Mouse (Mus musculus): ENCODE results near the gene Rhpn2. TPM values are rescaled to one million over a fixed set of nuclear protein-coding genes. Genes with fewer than 3 reads are reported as not detected.

Rhpn2 gene
- polyA plus RNA-seq, 1 experiment from 2014 or later, result 3.6 TPM

DNA sequence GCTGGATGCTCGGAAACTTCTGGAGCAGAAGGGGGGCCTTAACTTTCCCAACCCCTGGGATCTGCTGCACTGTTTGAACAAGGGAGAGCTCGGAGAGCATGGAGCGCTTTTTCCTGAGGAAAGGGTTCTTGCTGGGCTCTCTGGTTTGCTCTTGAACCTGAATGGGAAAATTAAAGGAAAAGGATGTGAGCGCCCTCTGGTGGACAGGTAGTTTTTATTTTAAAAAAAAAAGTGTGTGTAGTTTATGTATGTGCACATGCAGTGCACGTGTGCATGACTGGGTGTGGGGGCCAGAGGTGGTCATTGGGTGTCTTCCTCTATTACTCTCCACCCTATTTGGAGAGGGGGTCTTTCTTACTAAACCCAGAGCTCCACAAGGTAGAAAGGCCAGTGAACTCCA, 59.0 kb downstream of the Rhpn2 start:
- Histone ChIP-seq H3K4me1 (ENCODE audit: insufficient read depth) (0 out of 2 replicates have a peak, but pooled peaks cover 6% of the 10 kb centered on the region), H3K9ac (no peak overlapping the region), H3K27me3 (ENCODE audit: insufficient read depth, low read length) (no peaks in the 10 kb centered on the region), H3K4me3 (ENCODE audit: low read depth, low read length) (no peak overlapping the region), H3K27ac (ENCODE audit: low read depth) (no peak overlapping the region), H3K4me2 (no peak overlapping the region), H3K36me3 (ENCODE audit: insufficient read depth) (peaks cover 11% of the 10 kb centered on the region), H3K9me3 (ENCODE audit: low read depth, low read length) (no peaks in the 10 kb centered on the region)
- peak; percentile 51 for TF ChIP-seq CTCF (IDR thresholded peaks at IDR 0.05; ENCODE audit: low read depth)
- DNase-seq (peak; percentile 53), ATAC-seq (ENCODE audit: insufficient read depth) (no peak)
- 56% methylated on average over 5 of the region's 5 CpGs for WGBS

DNA sequence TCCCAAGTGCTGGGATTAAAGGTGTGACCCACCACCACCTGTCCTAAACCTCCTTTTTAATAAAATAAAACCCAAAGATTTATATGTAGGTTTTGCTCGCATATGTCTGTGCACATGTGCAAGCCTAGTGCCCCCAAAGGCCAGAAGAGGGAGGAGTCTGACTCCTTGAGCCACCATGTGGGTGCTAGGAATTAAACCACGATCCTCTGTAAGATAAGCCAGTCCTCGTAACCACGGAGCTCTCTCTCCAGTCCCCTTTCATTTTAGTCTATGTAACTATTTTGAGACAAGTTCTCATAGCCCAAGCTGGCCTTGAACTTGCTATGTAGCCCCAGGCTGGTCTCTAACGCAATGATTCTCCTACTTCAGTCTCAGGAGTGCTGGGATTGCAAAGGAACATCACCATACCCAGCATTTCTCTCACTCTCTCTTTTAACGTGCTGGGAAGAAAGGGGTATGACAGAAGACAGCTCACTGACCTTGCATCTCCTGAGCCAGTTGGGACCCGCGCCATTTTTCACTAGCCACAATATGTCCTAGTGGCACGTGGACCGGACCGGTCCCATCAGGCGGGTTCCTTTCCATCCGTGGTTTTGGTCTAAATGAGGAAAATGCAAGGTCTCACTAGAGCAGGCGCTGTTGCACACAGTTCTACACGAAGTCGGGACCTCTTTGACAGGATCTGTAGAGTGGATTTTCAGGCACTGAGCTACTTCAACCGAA, 61.9 kb downstream of the Rhpn2 start:
- Histone ChIP-seq H3K4me1 (ENCODE audit: insufficient read depth) (0 out of 2 replicates have a peak, but pooled peaks cover 6% of the 10 kb centered on the region), H3K27ac (ENCODE audit: low read depth) (no peak overlapping the region), H3K9me3 (ENCODE audit: low read depth, low read length) (no peaks in the 10 kb centered on the region), H3K4me2 (peak overlapping the region; percentile 85), H3K27me3 (ENCODE audit: insufficient read depth, low read length) (no peaks in the 10 kb centered on the region), H3K9ac (peak overlapping the region; percentile 64), H3K36me3 (ENCODE audit: insufficient read depth) (peaks cover 25% of the 10 kb centered on the region), H3K4me3 (ENCODE audit: low read depth, low read length) (peak overlapping the region; percentile 77)
- WGBS, result 10% methylated on average over 17 of the region's 17 CpGs
- no peak for TF ChIP-seq CTCF (IDR thresholded peaks at IDR 0.05; ENCODE audit: low read depth)
- peak; percentile 5; the same call in 1 of the 2 replicates for ATAC-seq (ENCODE audit: insufficient read depth)
- peak; percentile 17 for DNase-seq

GRCm38 (mm10) chr7:35396542-35397168, 62.7 kb downstream of the Rhpn2 start, which contains the start of the genes Faap24 and Cep89:
Faap24 (minus strand) TSS chr7:35396836.
Cep89 (plus strand) TSS chr7:35397035.
- no peaks in the 10 kb centered on the region for H3K27me3 ChIP-seq (ENCODE audit: insufficient read depth, low read length)
- peak within 1 kb of the TSS; percentile 66 for H3K9ac ChIP-seq
- WGBS, result under 1% methylated on average over 28 of the region's 28 CpGs
- peak within 1 kb of the TSS; percentile 36; the same call in 1 of the 2 replicates for H3K27ac ChIP-seq (ENCODE audit: low read depth)
- no peak for TF ChIP-seq CTCF (IDR thresholded peaks at IDR 0.05; ENCODE audit: low read depth)
- DNase-seq (peak; percentile 98), ATAC-seq (ENCODE audit: insufficient read depth) (peak; percentile 98)
- no peaks in the 10 kb centered on the region for H3K9me3 ChIP-seq (ENCODE audit: low read depth, low read length)
- peak within 1 kb of the TSS; percentile 77 for H3K4me3 ChIP-seq (ENCODE audit: low read depth, low read length)
- peaks cover 29% of the 10 kb centered on the region for H3K36me3 ChIP-seq (ENCODE audit: insufficient read depth)
- H3K4me2 ChIP-seq, result peak within 1 kb of the TSS; percentile 85
- 0 out of 2 replicates have a peak, but pooled peaks cover 6% of the 10 kb centered on the region for H3K4me1 ChIP-seq (ENCODE audit: insufficient read depth)

GRCm38 (mm10) chr7:35401169-35401568, 67.2 kb downstream of the Rhpn2 start:
- 88% methylated on average over 4 of the region's 4 CpGs for WGBS
- Histone ChIP-seq H3K27ac (ENCODE audit: low read depth) (no peak overlapping the region), H3K36me3 (ENCODE audit: insufficient read depth) (peaks cover 62% of the 10 kb centered on the region), H3K4me1 (ENCODE audit: insufficient read depth) (no peaks in the 10 kb centered on the region), H3K4me3 (ENCODE audit: low read depth, low read length) (no peak overlapping the region), H3K4me2 (no peak overlapping the region), H3K27me3 (ENCODE audit: insufficient read depth, low read length) (no peaks in the 10 kb centered on the region), H3K9me3 (ENCODE audit: low read depth, low read length) (no peaks in the 10 kb centered on the region), H3K9ac (no peak overlapping the region)
- TF ChIP-seq CTCF (IDR thresholded peaks at IDR 0.05; ENCODE audit: low read depth), result no peak
- ATAC-seq (ENCODE audit: insufficient read depth) (no peak), DNase-seq (no peak)

GRCm38 (mm10) chr7:35415226-35415625, 81.3 kb downstream of the Rhpn2 start:
- WGBS, result 50% methylated on average over 5 of the region's 5 CpGs
- no peaks in the 10 kb centered on the region for H3K9me3 ChIP-seq (ENCODE audit: low read depth, low read length)
- no peak overlapping the region for H3K4me2 ChIP-seq
- DNase-seq, result peak; percentile 38
- H3K27ac ChIP-seq (ENCODE audit: low read depth), result 0 out of 2 replicates have a peak overlapping the region, but pooled peaks have one; percentile 8
- ATAC-seq (ENCODE audit: insufficient read depth), result no peak
- H3K4me3 ChIP-seq (ENCODE audit: low read depth, low read length), result no peak overlapping the region
- no peak overlapping the region for H3K9ac ChIP-seq
- no peaks in the 10 kb centered on the region for H3K27me3 ChIP-seq (ENCODE audit: insufficient read depth, low read length)
- peaks cover 57% of the 10 kb centered on the region for H3K36me3 ChIP-seq (ENCODE audit: insufficient read depth)
- TF ChIP-seq CTCF (IDR thresholded peaks at IDR 0.05; ENCODE audit: low read depth), result no peak
- no peaks in the 10 kb centered on the region for H3K4me1 ChIP-seq (ENCODE audit: insufficient read depth)

- no peak overlapping the region for H3K27ac ChIP-seq (ENCODE audit: low read depth)
- no peaks in the 10 kb centered on the region for H3K9me3 ChIP-seq (ENCODE audit: low read depth, low read length)
- no peak overlapping the region for H3K4me2 ChIP-seq
- no peak overlapping the region for H3K9ac ChIP-seq
- H3K4me1 ChIP-seq (ENCODE audit: insufficient read depth), result no peaks in the 10 kb centered on the region
- DNase-seq (no peak), ATAC-seq (ENCODE audit: insufficient read depth) (no peak)
- no peaks in the 10 kb centered on the region for H3K27me3 ChIP-seq (ENCODE audit: insufficient read depth, low read length)
- WGBS, result 77% methylated on average over 9 of the region's 9 CpGs
- no peak for TF ChIP-seq CTCF (IDR thresholded peaks at IDR 0.05; ENCODE audit: low read depth)
- peaks cover 57% of the 10 kb centered on the region for H3K36me3 ChIP-seq (ENCODE audit: insufficient read depth)
- no peak overlapping the region for H3K4me3 ChIP-seq (ENCODE audit: low read depth, low read length)
These were observed 82.1 kb downstream of the Rhpn2 start for GRCm38 (mm10) chr7:35415801-35416653.
